Mouse (Mus musculus) fibroblast of lung, adult 2 months (primary cell): ENCODE measurements at regions not wholly inside any gene's neighbourhood (a gene's known extent, or its start where the extent isn't known, plus 50 kb on each side); places are given as distances from the start of the nearest gene placed in this dataset.

Source experiments
- DNase-seq: peaks from one replicate; pipeline ENCODE4 v3.0.0-alpha.2; 2011; ENCODE audit warnings: low read depth

DNA sequence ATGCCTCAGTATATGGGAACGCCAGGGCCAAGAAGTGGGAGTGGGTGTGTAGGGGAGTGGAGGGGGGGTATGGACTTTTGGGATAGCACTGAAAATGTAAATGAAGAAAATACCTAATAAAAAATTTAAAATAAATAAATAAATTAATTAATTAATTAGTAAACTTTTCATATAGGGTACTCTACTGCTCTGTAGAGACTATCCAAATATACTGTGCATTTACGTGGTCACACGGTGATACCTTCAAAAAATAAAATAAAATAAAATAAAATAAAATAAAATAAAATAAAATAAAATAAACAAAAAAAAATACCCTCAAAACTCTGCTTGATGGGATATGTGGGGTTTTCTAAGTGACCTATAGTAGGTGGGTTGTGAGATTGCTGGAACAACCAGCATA lies 479.2 kb upstream of the Atp2b1 start:
- DNase-seq, result no peak

GRCm38 (mm10) chr10:98461538-98461937 lies 452.7 kb upstream of the Atp2b1 start:
- no peak for DNase-seq

DNA sequence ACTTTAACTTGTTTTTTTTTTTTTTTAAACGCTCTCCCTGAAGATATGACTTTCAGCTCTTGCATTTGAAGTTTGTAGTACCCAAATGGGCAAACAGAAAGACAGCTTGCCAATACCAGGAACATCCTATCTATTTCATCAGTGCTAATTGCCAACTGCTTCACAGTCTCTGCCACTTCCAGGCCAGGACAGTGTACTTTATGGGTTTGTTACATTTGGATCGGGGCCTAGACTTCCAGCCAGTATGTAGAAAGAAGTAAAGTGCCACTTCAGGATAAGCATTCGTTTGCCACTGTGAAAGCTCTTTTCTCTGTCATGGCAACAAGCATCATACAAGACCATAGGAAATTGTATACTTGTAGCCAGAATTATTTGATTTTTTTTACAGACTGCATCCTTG lies 439.6 kb upstream of the Atp2b1 start:
- DNase-seq, result no peak

- no peak for DNase-seq
Observed at GRCm38 (mm10) chr10:98485751-98486681, 428.2 kb upstream of the Atp2b1 start.

GRCm38 (mm10) chr10:98494354-98494753 lies 419.9 kb upstream of the Atp2b1 start:
- no peak for DNase-seq

- no peak for DNase-seq
Observed at GRCm38 (mm10) chr10:98496254-98496653, 418.0 kb upstream of the Atp2b1 start.

- DNase-seq, result no peak
Observed at GRCm38 (mm10) chr10:98500315-98500714, 413.9 kb upstream of the Atp2b1 start.

DNA sequence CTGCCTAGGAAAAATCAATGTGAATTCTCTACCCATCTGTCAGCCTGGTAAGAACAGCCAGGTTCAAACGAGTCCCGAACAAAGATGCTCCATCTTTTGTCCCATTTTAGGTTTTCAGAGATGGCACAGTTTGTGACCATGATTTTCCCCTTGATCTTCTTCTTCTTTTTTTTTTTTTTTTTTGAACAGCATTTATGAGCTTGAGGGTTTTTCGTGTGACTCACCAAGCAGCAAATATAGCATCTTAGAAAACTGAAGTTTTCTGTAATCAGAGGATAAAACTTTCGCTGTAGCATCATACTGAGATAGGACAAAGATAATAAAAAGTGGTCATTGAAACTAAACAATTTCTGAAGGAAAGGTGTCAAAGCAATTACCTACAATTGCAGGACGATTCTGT lies 412.6 kb upstream of the Atp2b1 start:
- DNase-seq, result no peak

DNA sequence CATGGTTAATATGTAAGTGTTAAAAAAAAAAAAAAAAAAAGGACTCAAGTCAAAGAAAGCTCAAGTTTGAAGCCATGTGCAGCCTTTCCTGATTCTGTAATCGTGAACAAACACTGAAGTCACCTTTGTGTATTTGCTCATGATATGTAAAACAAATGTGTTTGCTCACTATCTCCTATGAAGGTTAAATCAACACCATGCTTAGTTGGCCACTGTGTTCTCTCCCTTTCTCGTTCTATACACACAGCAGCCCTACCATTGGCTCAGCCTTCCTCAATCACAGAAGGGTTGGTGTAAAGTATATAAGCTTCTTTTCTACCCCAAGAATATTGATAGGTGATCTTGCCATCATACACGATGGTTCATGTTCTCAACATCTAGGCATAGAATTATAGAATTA lies 409.7 kb upstream of the Atp2b1 start:
- no peak for DNase-seq

- no peak for DNase-seq
Observed at GRCm38 (mm10) chr10:98508515-98509143, 405.6 kb upstream of the Atp2b1 start.

DNA sequence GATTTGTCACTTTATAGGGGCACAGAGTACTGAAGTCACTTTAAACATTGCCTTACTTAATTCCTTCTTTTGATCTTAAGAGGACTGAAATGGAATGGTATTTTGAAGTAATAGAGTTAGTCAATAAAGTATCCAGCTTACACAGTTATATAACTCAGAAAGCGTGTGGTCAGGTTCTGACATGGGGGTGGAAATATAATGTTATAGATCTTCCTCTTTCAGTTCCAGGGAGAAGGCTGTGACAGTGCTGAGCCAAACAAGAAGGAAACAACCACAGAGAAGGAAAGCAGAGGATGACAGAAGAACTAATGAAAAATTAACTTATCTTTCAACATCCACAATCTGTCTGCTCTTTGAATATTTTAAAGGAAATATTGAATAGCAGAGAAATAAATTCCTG lies 399.4 kb upstream of the Atp2b1 start:
- DNase-seq, result no peak

GRCm38 (mm10) chr10:98517609-98518008 lies 396.6 kb upstream of the Atp2b1 start:
- no peak for DNase-seq

- no peak for DNase-seq
Observed at GRCm38 (mm10) chr10:98529565-98529964, 384.6 kb upstream of the Atp2b1 start.

- no peak for DNase-seq
Observed at GRCm38 (mm10) chr10:98531425-98531824, 382.8 kb upstream of the Atp2b1 start.

- DNase-seq, result no peak
Observed at GRCm38 (mm10) chr10:98538706-98539105, 375.5 kb upstream of the Atp2b1 start.

- DNase-seq, result no peak
Observed at GRCm38 (mm10) chr10:98541062-98541461, 373.1 kb upstream of the Atp2b1 start.

DNA sequence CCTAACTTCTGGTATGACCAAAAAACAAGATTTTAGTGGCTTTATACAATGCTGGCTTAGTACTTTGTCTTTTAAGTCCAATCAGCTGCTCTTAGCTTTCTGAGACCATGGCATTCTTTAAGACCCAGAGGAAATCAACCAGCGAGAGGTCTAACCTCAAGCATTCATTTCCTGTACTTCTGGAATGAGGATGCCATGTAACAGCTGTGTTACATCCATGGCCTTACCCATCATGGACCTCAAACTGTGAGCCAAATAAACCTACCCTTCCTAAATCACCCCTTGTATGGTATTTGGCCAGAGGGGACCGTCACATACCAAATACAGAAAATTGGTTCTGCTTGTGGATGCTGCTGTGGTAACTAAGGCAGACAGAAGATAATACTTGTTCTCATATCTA lies 372.1 kb upstream of the Atp2b1 start:
- DNase-seq, result no peak

- DNase-seq, result no peak
Observed at GRCm38 (mm10) chr10:98543253-98543997, 370.8 kb upstream of the Atp2b1 start.

GRCm38 (mm10) chr10:98543998-98544349 lies 370.2 kb upstream of the Atp2b1 start:
- DNase-seq, result no peak

DNA sequence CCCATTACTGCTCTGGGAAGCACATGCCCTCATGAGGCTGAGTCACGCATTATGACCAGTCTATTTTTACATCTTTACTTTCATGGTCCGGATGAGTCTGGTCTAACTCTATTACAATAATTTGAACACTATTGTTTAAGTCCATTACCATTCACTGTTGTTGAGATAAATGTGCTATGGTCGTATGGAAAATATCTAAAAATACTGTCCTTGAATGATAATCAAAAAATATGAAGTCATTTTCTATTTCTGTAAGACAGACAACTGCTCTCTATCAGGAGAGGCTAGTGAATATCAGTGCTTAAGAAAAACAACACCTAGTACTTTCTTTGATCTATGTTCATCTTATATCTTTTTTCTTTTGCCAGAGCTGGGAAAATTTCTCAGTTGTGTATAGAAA lies 359.6 kb upstream of the Atp2b1 start:
- DNase-seq, result no peak

DNA sequence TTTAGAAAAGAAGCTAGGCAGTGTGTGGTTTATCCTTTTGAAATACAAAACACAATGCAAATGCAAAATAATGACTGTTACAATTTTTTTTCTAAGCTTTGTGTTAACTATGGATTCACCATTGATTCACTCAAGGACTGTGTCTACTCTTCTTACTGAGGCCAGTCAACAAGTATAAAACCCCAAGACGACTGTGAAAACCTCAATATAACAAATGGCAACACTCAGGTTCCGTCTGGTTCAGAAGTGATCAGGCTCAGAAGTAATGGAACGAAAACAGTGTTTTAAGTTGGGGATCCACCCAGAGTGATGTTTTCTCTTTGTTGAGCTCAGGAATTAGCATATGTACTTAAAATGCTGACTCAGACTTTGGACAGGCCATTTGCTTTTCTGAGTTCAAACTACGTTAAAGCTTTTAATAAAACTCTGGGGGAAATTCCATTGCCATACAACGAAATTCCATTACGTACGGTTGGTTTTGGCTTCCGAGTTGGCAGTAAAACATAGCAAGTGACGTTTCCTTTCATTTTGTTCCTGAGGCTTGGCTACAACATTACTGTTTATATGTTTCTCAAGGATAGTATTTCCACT lies 356.6 kb upstream of the Atp2b1 start:
- no peak for DNase-seq

- no peak for DNase-seq
Observed at GRCm38 (mm10) chr10:98558560-98558959, 355.6 kb upstream of the Atp2b1 start.
